Mouse (Mus musculus) midbrain, embryonic 11.5 days (tissue): ENCODE data around the gene Slc16a8. TPM values are rescaled to one million over a fixed set of nuclear protein-coding genes. Genes with fewer than 3 reads are reported as not detected.

Experiments used
- ATAC-seq: fragments of 200-750 bp; cut with Nextera tagmentation; 2 replicates; pipeline ENCODE4 v1.8.0; 2017; ENCODE audit warnings: moderate TSS enrichment, moderate library complexity; ENCODE audit not compliant: low FRiP score
- DNase-seq: peaks from one replicate; pipeline ENCODE4 v3.0.0; 2015; ENCODE audit warnings: low spot score; ENCODE audit errors: missing footprints
- H3K27ac ChIP-seq: fragments of 300-500 bp; sonication (generic); 2 replicates; pipeline ENCODE4 v1.5.1; 2014; ENCODE audit warnings: low read depth, low read length
- H3K27me3 ChIP-seq: fragments of 300-500 bp; sonication (generic); 2 replicates; pipeline ENCODE4 v1.6.1; 2014; ENCODE audit warnings: mild to moderate bottlenecking, low read length, moderate library complexity, mixed read lengths; ENCODE audit not compliant: control insufficient read depth, insufficient read depth
- H3K36me3 ChIP-seq: fragments of 300-500 bp; sonication (generic); 2 replicates; pipeline ENCODE4 v1.6.1; 2014; ENCODE audit warnings: mild to moderate bottlenecking, low read length, moderate library complexity, mixed read lengths; ENCODE audit not compliant: control insufficient read depth, insufficient read depth
- H3K4me1 ChIP-seq: fragments of 300-500 bp; sonication (generic); 2 replicates; pipeline ENCODE4 v1.6.1; 2014; ENCODE audit warnings: low read length; ENCODE audit not compliant: control insufficient read depth, insufficient read depth
- H3K4me2 ChIP-seq: fragments of 300-500 bp; sonication (generic); 2 replicates; pipeline ENCODE4 v1.6.1; 2014; ENCODE audit warnings: mild to moderate bottlenecking, moderate library complexity
- H3K4me3 ChIP-seq: fragments of 300-500 bp; sonication (generic); 2 replicates; pipeline ENCODE4 v1.5.1; 2014; ENCODE audit warnings: low read depth, low read length
- H3K9ac ChIP-seq: fragments of 300-500 bp; sonication (generic); 2 replicates; pipeline ENCODE4 v1.6.1; 2014; ENCODE audit warnings: low read length
- H3K9me3 ChIP-seq: fragments of 300-500 bp; sonication (generic); 2 replicates; pipeline ENCODE4 v1.6.1; 2016; ENCODE audit warnings: low read length; ENCODE audit not compliant: control insufficient read depth
- WGBS: fragments of 180-500 bp; shearing (Covaris S2); extraction: QIAGEN DNeasy Blood & Tissue Kit; methylation state at CpG from one replicate; pipeline ENCODE4 v1.1.7; 2014; 5-methylcytosine and 5-hydroxymethylcytosine counted together
- polyA plus RNA-seq: library from polyadenylated mRNA; unstranded; fragments of >200 nt; fragmentation: Nextera tagmentation; extraction: Ambion mirVana; gene quantifications from 2 replicates; pipeline ENCODE4 v1.2.1, GENCODE M21; 2014

Slc16a8 gene
- 0.14 and 0.15 TPM in 2 replicates for polyA plus RNA-seq

- H3K4me1 ChIP-seq = peaks cover 8% of the 10 kb centered on the region
- H3K9ac ChIP-seq = no peak within 1 kb of the TSS
- H3K27me3 ChIP-seq = peaks cover 35% of the 10 kb centered on the region
- no peak within 1 kb of the TSS for H3K4me2 ChIP-seq
- H3K36me3 ChIP-seq = no peaks in the 10 kb centered on the region
- no peak within 1 kb of the TSS for H3K4me3 ChIP-seq
- no peak within 1 kb of the TSS for H3K27ac ChIP-seq
- H3K9me3 ChIP-seq = no peaks in the 10 kb centered on the region
- DNase-seq (no peak), ATAC-seq (no peak)
- WGBS = 42% methylated on average over 3 of the region's 3 CpGs
Measured at GRCm38 (mm10) chr15:79254661-79255060, at the start of gene Slc16a8. Slc16a8 (minus strand) TSS chr15:79254761.

- Histone ChIP-seq H3K36me3 (no peaks in the 10 kb centered on the region), H3K4me3 (no peak overlapping the region), H3K4me1 (no peaks in the 10 kb centered on the region)
Measured at GRCm38 (mm10) chr15:79303725-79304124, 49.2 kb upstream of the Slc16a8 start.

GRCm38 (mm10) chr15:79299563-79300155 lies 45.1 kb upstream of the Slc16a8 start:
- ATAC-seq = no peak
- H3K4me2 ChIP-seq = no peak overlapping the region
- H3K9ac ChIP-seq = no peak overlapping the region
- no peaks in the 10 kb centered on the region for H3K9me3 ChIP-seq
- H3K4me3 ChIP-seq = no peak overlapping the region
- no peaks in the 10 kb centered on the region for H3K4me1 ChIP-seq
- no peak for DNase-seq
- 85% methylated on average over 2 of the region's 2 CpGs for WGBS
- no peak overlapping the region for H3K27ac ChIP-seq
- no peaks in the 10 kb centered on the region for H3K36me3 ChIP-seq
- H3K27me3 ChIP-seq = no peaks in the 10 kb centered on the region

More at GRCm38 (mm10) chr15:79303725-79304124, 49.2 kb upstream of the Slc16a8 start:
- no peak overlapping the region for H3K27ac ChIP-seq
- no peak overlapping the region for H3K4me2 ChIP-seq
- no peaks in the 10 kb centered on the region for H3K27me3 ChIP-seq
- ATAC-seq (no peak), DNase-seq (no peak)
- no peak overlapping the region for H3K9ac ChIP-seq
- no peaks in the 10 kb centered on the region for H3K9me3 ChIP-seq
- WGBS = 78% methylated on average over 8 of the region's 8 CpGs

- H3K4me3 ChIP-seq = no peak overlapping the region
- no peaks in the 10 kb centered on the region for H3K27me3 ChIP-seq
- no peak overlapping the region for H3K4me2 ChIP-seq
- H3K9ac ChIP-seq = no peak overlapping the region
- no peaks in the 10 kb centered on the region for H3K9me3 ChIP-seq
- no peak for DNase-seq
- H3K36me3 ChIP-seq = no peaks in the 10 kb centered on the region
- no peak for ATAC-seq
- no peak overlapping the region for H3K27ac ChIP-seq
- WGBS = 87% methylated on average over 6 of the region's 6 CpGs
- no peaks in the 10 kb centered on the region for H3K4me1 ChIP-seq
Measured at GRCm38 (mm10) chr15:79298553-79298952, 44.0 kb upstream of the Slc16a8 start.

GRCm38 (mm10) chr15:79292779-79293178 lies 38.2 kb upstream of the Slc16a8 start:
- no peaks in the 10 kb centered on the region for H3K27me3 ChIP-seq
- no peaks in the 10 kb centered on the region for H3K4me1 ChIP-seq
- no peaks in the 10 kb centered on the region for H3K36me3 ChIP-seq
- DNase-seq = no peak
- no peak overlapping the region for H3K4me3 ChIP-seq
- no peak for ATAC-seq
- 91% methylated on average over 9 of the region's 9 CpGs for WGBS
- H3K4me2 ChIP-seq = no peak overlapping the region
- no peak overlapping the region for H3K27ac ChIP-seq
- no peak overlapping the region for H3K9ac ChIP-seq
- H3K9me3 ChIP-seq = no peaks in the 10 kb centered on the region

GRCm38 (mm10) chr15:79290340-79290739 lies 35.8 kb upstream of the Slc16a8 start:
- no peaks in the 10 kb centered on the region for H3K27me3 ChIP-seq
- DNase-seq (no peak), ATAC-seq (no peak)
- no peak overlapping the region for H3K4me2 ChIP-seq
- no peak overlapping the region for H3K4me3 ChIP-seq
- no peak overlapping the region for H3K9ac ChIP-seq
- WGBS = 88% methylated on average over 3 of the region's 3 CpGs
- no peaks in the 10 kb centered on the region for H3K9me3 ChIP-seq
- no peaks in the 10 kb centered on the region for H3K4me1 ChIP-seq
- H3K36me3 ChIP-seq = no peaks in the 10 kb centered on the region; the same call in 1 of the 2 replicates
- H3K27ac ChIP-seq = no peak overlapping the region

GRCm38 (mm10) chr15:79289441-79289840 lies 34.9 kb upstream of the Slc16a8 start:
- no peak for ATAC-seq
- no peak for DNase-seq
- Histone ChIP-seq H3K4me1 (no peaks in the 10 kb centered on the region), H3K27me3 (no peaks in the 10 kb centered on the region), H3K9ac (no peak overlapping the region), H3K4me3 (no peak overlapping the region), H3K4me2 (no peak overlapping the region), H3K9me3 (no peaks in the 10 kb centered on the region), H3K27ac (no peak overlapping the region), H3K36me3 (no peaks in the 10 kb centered on the region; the same call in 1 of the 2 replicates)
- WGBS = 94% methylated on average over 12 of the region's 12 CpGs

GRCm38 (mm10) chr15:79288387-79288786 lies 33.8 kb upstream of the Slc16a8 start:
- Histone ChIP-seq H3K27ac (no peak overlapping the region), H3K27me3 (no peaks in the 10 kb centered on the region), H3K9ac (no peak overlapping the region), H3K36me3 (no peaks in the 10 kb centered on the region; the same call in 1 of the 2 replicates), H3K4me2 (no peak overlapping the region), H3K4me3 (no peak overlapping the region), H3K4me1 (no peaks in the 10 kb centered on the region), H3K9me3 (no peaks in the 10 kb centered on the region)
- ATAC-seq = no peak
- no peak for DNase-seq
- 91% methylated on average over 3 of the region's 3 CpGs for WGBS

GRCm38 (mm10) chr15:79287091-79287490 lies 32.5 kb upstream of the Slc16a8 start:
- no peak for ATAC-seq
- Histone ChIP-seq H3K9ac (no peak overlapping the region), H3K4me1 (no peaks in the 10 kb centered on the region), H3K9me3 (no peaks in the 10 kb centered on the region), H3K4me3 (no peak overlapping the region), H3K4me2 (no peak overlapping the region), H3K27ac (no peak overlapping the region), H3K27me3 (no peaks in the 10 kb centered on the region), H3K36me3 (no peaks in the 10 kb centered on the region; the same call in 1 of the 2 replicates)
- 90% methylated on average over 7 of the region's 7 CpGs for WGBS
- no peak for DNase-seq
